Mouse (Mus musculus) liver, embryonic 11.5 days (tissue): Measurements from ENCODE around the gene Mga. TPM values are rescaled to one million over a fixed set of nuclear protein-coding genes. Genes with fewer than 3 reads are reported as not detected.

Source experiments
- ATAC-seq: fragments of 200-750 bp; cut with Nextera tagmentation; replicated peaks from 2 replicates; pipeline ENCODE4 v1.8.0; 2017; ENCODE audit warnings: moderate number of reproducible peaks, mild to moderate bottlenecking, moderate TSS enrichment, moderate library complexity; ENCODE audit not compliant: low FRiP score
- DNase-seq: peaks from one replicate; pipeline ENCODE4 v3.0.0-alpha.2; 2017; ENCODE audit warnings: low spot score
- H3K27ac ChIP-seq: fragments of 300-500 bp; sonication (generic); 2 replicates; pipeline ENCODE4 v1.5.1; 2014; ENCODE audit warnings: mild to moderate bottlenecking, low read depth, low read length, control low read depth
- H3K27me3 ChIP-seq: fragments of 300-500 bp; sonication (generic); replicated peaks from 2 replicates; pipeline ENCODE4 v1.6.1; 2014; ENCODE audit warnings: low read length, mixed read lengths; ENCODE audit not compliant: control insufficient read depth, insufficient read depth
- H3K36me3 ChIP-seq: fragments of 300-500 bp; sonication (generic); 2 replicates; pipeline ENCODE4 v1.6.1; 2014; ENCODE audit warnings: mild to moderate bottlenecking, low read length, moderate library complexity, mixed read lengths; ENCODE audit not compliant: control insufficient read depth, insufficient read depth
- H3K4me1 ChIP-seq: fragments of 300-500 bp; sonication (generic); replicated peaks from 2 replicates; pipeline ENCODE4 v1.6.1; 2014; ENCODE audit warnings: low read length, mixed read lengths; ENCODE audit not compliant: control insufficient read depth, insufficient read depth
- H3K4me2 ChIP-seq: fragments of 300-500 bp; sonication (generic); 2 replicates; pipeline ENCODE4 v1.6.1; 2014; ENCODE audit warnings: mild to moderate bottlenecking, control low read depth, moderate library complexity
- H3K4me3 ChIP-seq: fragments of 300-500 bp; sonication (generic); 2 replicates; pipeline ENCODE4 v1.5.1; 2014; ENCODE audit warnings: low read depth, low read length, control low read depth
- H3K9ac ChIP-seq: fragments of 300-500 bp; sonication (generic); 2 replicates; pipeline ENCODE4 v1.6.1; 2014; ENCODE audit warnings: low read depth, low read length, control low read depth
- H3K9me3 ChIP-seq: fragments of 300-500 bp; sonication (generic); 2 replicates; pipeline ENCODE4 v1.6.1; 2016; ENCODE audit warnings: low read length, inconsistent platforms, mixed read lengths; ENCODE audit not compliant: control insufficient read depth
- WGBS: fragments of 180-500 bp; shearing (Covaris S2); extraction: QIAGEN DNeasy Blood & Tissue Kit; methylation state at CpG from one replicate; pipeline ENCODE4 v1.1.7; 2014; 5-methylcytosine and 5-hydroxymethylcytosine counted together
- polyA plus RNA-seq: library from polyadenylated mRNA; unstranded; fragments of >200 nt; fragmentation: Nextera tagmentation; extraction: Ambion mirVana; gene quantifications from 2 replicates; pipeline ENCODE4 v1.2.1, GENCODE M21; 2014

The Mga gene
- polyA plus RNA-seq, 1 experiment from 2014 or later = 22.0 TPM

DNA sequence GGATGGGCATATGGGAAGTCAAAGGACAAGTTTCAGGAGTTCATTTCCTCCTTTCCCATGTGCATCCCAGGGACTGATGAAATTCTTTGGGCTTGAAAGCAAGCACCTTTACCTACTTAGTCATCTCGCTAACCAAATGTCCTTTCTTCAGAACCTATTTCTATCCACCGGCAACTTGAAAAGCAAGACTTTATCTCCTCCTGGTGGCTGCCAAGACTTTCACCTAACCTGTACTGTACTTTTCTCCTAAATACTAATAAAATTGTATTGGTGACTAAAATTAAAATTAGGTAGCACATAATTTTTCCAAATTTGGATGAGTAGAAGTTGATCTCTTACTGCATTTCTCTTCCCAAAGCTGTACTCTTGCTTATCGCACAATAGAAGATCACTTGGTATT is 9.8 kb upstream of the Mga start:
- no peak for DNase-seq

DNA sequence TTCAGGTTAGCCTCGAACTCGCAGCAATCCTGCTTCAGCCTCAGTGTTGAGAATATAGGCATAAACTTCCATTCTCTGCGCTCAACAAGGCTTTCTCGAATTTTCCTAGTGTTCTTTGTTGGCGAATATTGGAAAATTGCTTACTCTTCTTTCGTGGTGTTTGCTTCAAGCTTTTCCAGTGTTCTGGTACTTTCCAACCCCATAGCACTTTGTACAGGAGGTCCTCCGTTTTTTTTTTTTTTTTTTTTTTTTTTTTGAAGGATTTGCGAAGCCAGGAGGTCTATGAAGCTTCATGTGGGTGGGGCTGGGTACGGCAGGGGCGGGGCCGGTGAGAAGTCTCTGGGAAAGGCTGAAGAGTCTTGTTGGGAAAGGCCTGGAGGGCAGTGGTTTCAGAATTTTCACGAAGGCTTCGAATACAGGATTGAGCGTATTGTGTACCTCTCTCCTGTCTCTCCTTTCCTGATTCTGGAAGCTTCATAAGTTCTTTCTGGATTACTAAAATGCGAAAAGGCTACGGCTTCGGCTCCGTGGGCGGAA is 407 bp upstream of the Mga start:
- H3K36me3 ChIP-seq = no peaks in the 10 kb centered on the region
- peak overlapping the region; percentile 91 for H3K27ac ChIP-seq
- WGBS = 13% methylated on average over 19 of the region's 19 CpGs
- peak overlapping the region; percentile 99 for H3K4me2 ChIP-seq
- peak overlapping the region; percentile 61 for H3K4me3 ChIP-seq
- no peaks in the 10 kb centered on the region for H3K27me3 ChIP-seq
- H3K9me3 ChIP-seq = no peaks in the 10 kb centered on the region
- ATAC-seq (peak; percentile 79), DNase-seq (peak; percentile 30)
- 0 out of 2 replicates have a peak, but pooled peaks cover 2% of the 10 kb centered on the region for H3K4me1 ChIP-seq
- H3K9ac ChIP-seq = peak overlapping the region; percentile 52

More for the DNA sequence above, 9.8 kb upstream of the Mga start:
- Histone ChIP-seq H3K27ac (no peak overlapping the region), H3K4me1 (no peaks in the 10 kb centered on the region), H3K9ac (no peak overlapping the region), H3K9me3 (no peaks in the 10 kb centered on the region), H3K36me3 (no peaks in the 10 kb centered on the region), H3K27me3 (no peaks in the 10 kb centered on the region), H3K4me2 (no peak overlapping the region), H3K4me3 (no peak overlapping the region)
- 86% methylated on average over 3 of the region's 3 CpGs for WGBS
- no peak for ATAC-seq

DNA sequence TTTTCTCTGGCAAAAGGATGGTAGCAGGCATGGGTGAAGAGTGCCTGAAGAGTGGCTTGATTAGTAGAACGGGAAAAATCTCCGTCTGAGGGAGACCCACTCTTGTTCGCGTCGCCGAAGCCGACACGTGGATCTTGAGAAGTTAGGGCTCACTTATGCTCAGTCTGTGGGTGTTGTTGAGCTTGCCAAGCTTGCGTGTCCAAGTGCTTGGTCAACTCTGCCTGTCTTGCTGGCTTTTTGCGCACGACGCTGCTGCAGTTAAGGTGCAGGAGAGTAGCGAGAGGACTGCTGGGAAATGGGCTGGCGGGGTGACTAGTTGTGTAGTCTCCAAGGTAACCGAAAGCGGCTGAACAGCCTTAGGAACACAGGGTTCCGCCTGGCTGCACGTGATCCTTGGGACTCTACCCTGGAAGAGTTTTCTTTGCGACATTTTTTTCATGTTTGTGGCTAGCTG is 1.1 kb downstream of the Mga start:
- peaks cover 4% of the 10 kb centered on the region; the same call in 1 of the 2 replicates for H3K36me3 ChIP-seq
- DNase-seq = peak; percentile 61
- WGBS = 3% methylated on average over 19 of the region's 19 CpGs
- H3K9me3 ChIP-seq = no peaks in the 10 kb centered on the region
- no peaks in the 10 kb centered on the region for H3K27me3 ChIP-seq
- peak overlapping the region; percentile 99 for H3K4me2 ChIP-seq
- peak overlapping the region; percentile 91; the same call in 1 of the 2 replicates for H3K27ac ChIP-seq
- H3K9ac ChIP-seq = peak overlapping the region; percentile 67
- H3K4me1 ChIP-seq = 0 out of 2 replicates have a peak, but pooled peaks cover 2% of the 10 kb centered on the region
- H3K4me3 ChIP-seq = peak overlapping the region; percentile 61
- ATAC-seq = peak; percentile 49

DNA sequence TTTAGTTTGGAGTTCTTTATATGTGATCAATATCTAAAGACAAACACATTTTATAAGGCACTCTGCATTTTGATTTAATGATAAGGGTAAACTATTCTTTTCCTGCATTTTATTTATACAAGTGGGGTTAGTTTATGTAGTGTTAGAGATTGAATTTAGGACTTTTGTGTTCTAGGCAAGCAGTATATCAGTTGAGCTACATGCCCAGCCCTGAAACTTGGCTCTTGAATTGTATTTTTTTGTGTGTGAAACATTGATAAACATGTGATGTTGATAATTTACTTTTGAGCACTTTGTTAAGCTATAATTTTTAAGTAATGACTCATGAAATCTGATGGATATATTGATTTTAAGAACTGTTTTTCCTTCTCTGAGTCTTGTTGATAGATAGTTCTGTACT is 19.0 kb downstream of the Mga start:
- H3K36me3 ChIP-seq = peaks cover 19% of the 10 kb centered on the region
- DNase-seq (no peak), ATAC-seq (no peak)
- H3K27ac ChIP-seq = no peak overlapping the region
- no peaks in the 10 kb centered on the region for H3K9me3 ChIP-seq
- no peak overlapping the region for H3K9ac ChIP-seq
- H3K4me3 ChIP-seq = no peak overlapping the region
- no peak overlapping the region for H3K4me2 ChIP-seq
- 0 out of 2 replicates have a peak, but pooled peaks cover 2% of the 10 kb centered on the region for H3K4me1 ChIP-seq
- no peaks in the 10 kb centered on the region for H3K27me3 ChIP-seq

DNA sequence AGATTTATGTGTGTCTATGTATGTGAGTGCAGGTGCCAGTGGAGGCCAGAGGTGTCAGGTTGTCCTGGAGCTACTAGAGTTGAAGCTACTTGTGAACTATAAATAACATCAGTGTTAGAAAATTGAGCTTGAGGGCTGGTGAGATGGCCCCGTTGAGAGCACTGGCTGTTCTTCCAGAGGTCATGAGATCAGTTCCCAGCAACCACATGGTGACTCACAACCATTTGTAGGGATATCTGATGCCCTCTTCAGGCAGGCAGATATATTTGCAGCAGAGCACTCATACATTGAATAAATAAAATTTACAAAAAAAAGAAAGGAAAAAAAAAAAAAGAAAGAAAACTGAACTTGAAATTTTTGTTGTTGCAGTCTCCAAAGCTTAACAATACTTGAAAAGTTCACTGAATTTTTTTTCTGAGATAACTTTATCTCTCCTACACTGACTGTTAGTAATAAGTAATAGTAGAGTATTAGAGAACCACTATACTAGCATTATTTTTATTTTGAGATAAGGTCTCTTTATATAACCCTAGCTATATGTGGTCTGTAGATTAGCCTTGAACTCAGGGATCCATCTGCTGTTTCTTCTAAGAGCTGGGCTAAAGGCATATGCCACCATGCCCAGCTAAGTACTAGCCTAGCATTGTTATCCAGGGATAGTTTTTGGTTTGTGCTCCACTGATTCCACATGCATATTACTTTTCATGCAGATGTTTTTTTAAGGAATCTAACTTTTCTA is 20.8 kb downstream of the Mga start:
- WGBS = 61% methylated on average over 1 of the region's 1 CpGs
- ATAC-seq = no peak

DNA sequence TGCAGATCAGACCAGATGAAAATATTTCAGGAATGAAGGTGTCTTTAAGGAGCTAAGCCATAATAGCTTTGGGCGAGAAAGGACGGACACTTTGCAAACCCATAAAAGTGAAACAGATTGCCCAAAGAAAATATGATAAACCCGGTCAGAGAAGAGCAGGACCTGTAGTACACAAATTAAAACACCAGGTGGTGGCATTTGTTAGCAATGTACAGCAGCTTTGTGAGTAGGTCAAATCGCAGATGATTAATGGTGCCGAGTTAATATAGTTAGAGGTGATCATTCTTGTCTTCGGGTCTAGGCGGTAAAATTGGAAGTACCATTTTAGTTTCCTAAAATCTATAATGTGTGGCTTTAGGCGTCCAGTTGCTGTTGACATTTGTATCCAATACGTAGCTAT is 73.5 kb downstream of the Mga start:
- Histone ChIP-seq H3K27ac (no peak overlapping the region), H3K27me3 (no peaks in the 10 kb centered on the region), H3K4me1 (peaks cover 4% of the 10 kb centered on the region; the same call in 1 of the 2 replicates), H3K9ac (no peak overlapping the region), H3K36me3 (no peaks in the 10 kb centered on the region), H3K4me2 (no peak overlapping the region), H3K9me3 (no peaks in the 10 kb centered on the region), H3K4me3 (no peak overlapping the region)
- ATAC-seq = no peak
- no peak for DNase-seq
- 47% methylated on average over 9 of the region's 9 CpGs for WGBS

More for the DNA sequence above, 20.8 kb downstream of the Mga start:
- H3K4me3 ChIP-seq = no peak overlapping the region
- H3K27me3 ChIP-seq = no peaks in the 10 kb centered on the region
- no peak overlapping the region for H3K4me2 ChIP-seq
- H3K9me3 ChIP-seq = no peaks in the 10 kb centered on the region
- H3K9ac ChIP-seq = no peak overlapping the region
- H3K36me3 ChIP-seq = peaks cover 22% of the 10 kb centered on the region
- 0 out of 2 replicates have a peak, but pooled peaks cover 2% of the 10 kb centered on the region for H3K4me1 ChIP-seq
- no peak for DNase-seq
- no peak overlapping the region for H3K27ac ChIP-seq

DNA sequence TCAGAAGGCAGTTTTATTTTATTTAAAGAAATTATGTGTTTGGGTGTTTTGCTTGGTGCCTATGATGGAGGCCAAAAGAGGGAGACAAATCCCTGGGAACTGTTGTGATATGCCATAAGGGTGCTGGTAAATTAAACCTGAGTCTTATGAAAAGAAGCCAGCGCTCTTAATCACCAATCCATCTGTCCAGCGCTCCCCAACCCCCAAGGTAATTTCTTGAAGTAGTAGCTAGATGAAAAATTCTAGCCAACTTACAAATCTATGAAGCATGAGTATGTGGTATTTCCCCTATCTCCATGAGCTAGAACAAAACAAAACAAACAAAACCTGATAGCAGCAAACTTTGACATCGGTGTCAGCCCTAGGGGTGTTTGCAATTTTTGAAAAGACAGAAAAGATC is 74.3 kb downstream of the Mga start:
- no peak for DNase-seq
- H3K27me3 ChIP-seq = no peaks in the 10 kb centered on the region
- H3K36me3 ChIP-seq = no peaks in the 10 kb centered on the region
- WGBS = 89% methylated on average over 3 of the region's 3 CpGs
- no peaks in the 10 kb centered on the region for H3K9me3 ChIP-seq
- H3K4me3 ChIP-seq = no peak overlapping the region
- peaks cover 4% of the 10 kb centered on the region; the same call in 1 of the 2 replicates for H3K4me1 ChIP-seq
- ATAC-seq = no peak
- H3K9ac ChIP-seq = no peak overlapping the region
- peak overlapping the region; percentile 89; the same call in 1 of the 2 replicates for H3K4me2 ChIP-seq
- no peak overlapping the region for H3K27ac ChIP-seq

DNA sequence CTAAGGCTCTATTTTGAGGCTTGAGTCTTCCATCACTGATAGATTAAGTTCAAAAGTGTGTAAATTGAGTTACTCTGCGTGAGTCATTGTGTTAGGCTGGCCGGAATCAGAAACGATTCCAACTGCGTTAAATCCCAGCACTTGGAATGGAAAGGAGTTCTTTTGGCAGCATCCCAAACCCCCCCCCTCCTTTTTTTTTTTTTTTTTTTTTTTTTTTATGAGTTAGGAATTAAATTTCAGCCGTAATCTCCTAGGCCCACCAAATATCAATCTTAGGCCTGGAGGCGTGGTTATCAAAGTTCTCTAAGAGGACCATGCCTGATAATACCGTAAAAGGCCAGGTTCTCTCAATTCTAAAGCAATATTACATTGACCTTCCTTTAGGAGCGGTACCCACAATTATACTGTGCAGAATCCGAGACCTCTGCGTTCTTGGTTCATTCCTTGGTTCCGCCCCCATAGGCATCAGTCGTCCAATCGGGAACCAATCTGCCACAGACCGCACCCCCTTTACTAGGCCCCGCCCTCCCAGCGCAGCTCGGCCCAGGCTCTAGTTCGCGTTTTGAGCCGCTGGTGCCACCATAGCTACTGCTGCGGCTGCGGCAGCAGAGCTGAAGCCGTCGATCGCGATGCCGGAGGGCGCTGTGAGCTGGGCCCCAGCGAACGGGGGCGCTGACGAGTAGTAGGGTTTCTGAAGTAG is 75.0 kb downstream of the Mga start:
- DNase-seq (peak; percentile 94), ATAC-seq (peak; percentile 100)
- H3K4me3 ChIP-seq = peak overlapping the region; percentile 79
- no peaks in the 10 kb centered on the region for H3K9me3 ChIP-seq
- 5% methylated on average over 32 of the region's 32 CpGs for WGBS
- H3K27ac ChIP-seq = peak overlapping the region; percentile 60; the same call in 1 of the 2 replicates
- H3K4me2 ChIP-seq = peak overlapping the region; percentile 89
- no peaks in the 10 kb centered on the region for H3K36me3 ChIP-seq
- peaks cover 4% of the 10 kb centered on the region; the same call in 1 of the 2 replicates for H3K4me1 ChIP-seq
- H3K9ac ChIP-seq = peak overlapping the region; percentile 78
- H3K27me3 ChIP-seq = no peaks in the 10 kb centered on the region
